Mouse (Mus musculus): ENCODE measurements around the gene Herc1. TPM values are rescaled to one million over a fixed set of nuclear protein-coding genes. Genes with fewer than 3 reads are reported as not detected.
A peak's percentile ranks its signal among the peaks of the same experiment; 100 is the strongest.

The Herc1 gene
- total RNA-seq (2021): 10 to 100 TPM; 34.9 to 43.1 TPM
- long read RNA-seq, experiment 1, partial matches to known transcripts: 11 of 12 reads
- long read RNA-seq, experiment 1, other reads (novel, unspliced or antisense): 1 of 12 reads
- long read RNA-seq, experiment 2, partial matches to known transcripts: 7 of 9 reads
- long read RNA-seq, experiment 2, other reads (novel, unspliced or antisense): 2 of 9 reads

- peak; percentile 94 for DNase-seq
Observed at GRCm38 (mm10) chr9:66349860-66350787, at the start of gene Herc1. Gene Herc1, plus strand, starts transcription at chr9:66350450.

- no peak for DNase-seq
Observed at GRCm38 (mm10) chr9:66304320-66305090, 45.7 kb upstream of the Herc1 start.

GRCm38 (mm10) chr9:66305121-66306112, 44.8 kb upstream of the Herc1 start:
- DNase-seq: peak; percentile 14

- DNase-seq: no peak
Observed at GRCm38 (mm10) chr9:66306414-66306813, 43.8 kb upstream of the Herc1 start.

GRCm38 (mm10) chr9:66307341-66307740, 42.9 kb upstream of the Herc1 start:
- peak; percentile 37 for DNase-seq

- DNase-seq: no peak
Observed at GRCm38 (mm10) chr9:66308741-66309140, 41.5 kb upstream of the Herc1 start.

GRCm38 (mm10) chr9:66311458-66311857, 38.8 kb upstream of the Herc1 start:
- DNase-seq: no peak

GRCm38 (mm10) chr9:66316603-66317002, 33.6 kb upstream of the Herc1 start:
- DNase-seq: no peak

GRCm38 (mm10) chr9:66322010-66322931, 28.0 kb upstream of the Herc1 start:
- no peak for DNase-seq

- DNase-seq: no peak
Observed at GRCm38 (mm10) chr9:66326879-66327278, 23.4 kb upstream of the Herc1 start.

GRCm38 (mm10) chr9:66329474-66329873, 20.8 kb upstream of the Herc1 start:
- no peak for DNase-seq

GRCm38 (mm10) chr9:66330437-66330836, 19.8 kb upstream of the Herc1 start:
- no peak for DNase-seq

- no peak for DNase-seq
Observed at GRCm38 (mm10) chr9:66331548-66331947, 18.7 kb upstream of the Herc1 start.

- DNase-seq: no peak
Observed at GRCm38 (mm10) chr9:66332393-66332792, 17.9 kb upstream of the Herc1 start.

GRCm38 (mm10) chr9:66337280-66337679, 13.0 kb upstream of the Herc1 start:
- DNase-seq: no peak

- no peak for DNase-seq
Observed at GRCm38 (mm10) chr9:66338005-66338782, 12.1 kb upstream of the Herc1 start.

- no peak for DNase-seq
Observed at GRCm38 (mm10) chr9:66339714-66340113, 10.5 kb upstream of the Herc1 start.

GRCm38 (mm10) chr9:66340394-66341094, 9.7 kb upstream of the Herc1 start:
- DNase-seq: no peak
